Mouse (Mus musculus) Patski (cell line): ENCODE results near the gene Rbm20. TPM values are rescaled to one million over a fixed set of nuclear protein-coding genes. Genes with fewer than 3 reads are reported as not detected.

Source experiments
- ATAC-seq: fragments of 100-300 bp; one replicate; pipeline ENCODE4 v1.8.0; 2021
- CTCF ChIA-PET: fragments of 350-600 bp; sonication (Branson Sonifier 250); formaldehyde crosslinking; loops from one replicate; lab custom pipeline; 2022; ENCODE audit warnings: inconsistent platforms; lab: Charles Lee
- POLR2A ChIA-PET: fragments of 350-600 bp; sonication (Branson Sonifier 250); formaldehyde crosslinking; loops from one replicate; lab custom pipeline; 2022; ENCODE audit warnings: antibody characterized with exemption, inconsistent platforms; lab: Charles Lee
- DNase-seq: peaks from one replicate; pipeline ENCODE4 v3.0.0-alpha.2; 2011; ENCODE audit warnings: low read depth, low spot score
- H3K27me3 ChIP-seq: fragments of 371-371 bp; one replicate; pipeline ENCODE4 v1.5.1; 2021
- CTCF ChIP-seq: fragments of 100-300 bp; IDR thresholded peaks from one replicate; pipeline ENCODE4 v1.5.1; 2021
- in situ Hi-C: fragments of 300-500 bp; cut with MboI; formaldehyde crosslinking; loops from 3 replicates; pipeline ENCODE4 v1.11.1; 2018; ENCODE audit warnings: low pct_unique_long_range_greater_than_20kb, mixed read lengths
- polyA plus RNA-seq: library from polyadenylated mRNA; unstranded; gene quantifications from one replicate; pipeline ENCODE4 v1.2.3, GENCODE M21; 2021

Gene Rbm20
- polyA plus RNA-seq, 1 experiment from 2014 or later = 0.72 TPM

- in situ Hi-C loops = loop anchor here (5.0 kb wide), 1 partner anchor 78 kb away; no protein-coding TSS in a partner anchor
- CTCF ChIA-PET = interaction anchor here (1.2 to 1.7 kb wide), 3 partner anchors 9 to 82 kb away, joined by 3 to 7 read pairs (median 3); no protein-coding TSS in a partner anchor
- no peaks in the 10 kb centered on the region for H3K27me3 ChIP-seq
- no peak for TF ChIP-seq CTCF
- POLR2A ChIA-PET = no interaction called here
- no peak for DNase-seq
- no peak for ATAC-seq
These were observed 52.8 kb downstream of the Rbm20 start for GRCm38 (mm10) chr19:53729919-53730318.

- POLR2A ChIA-PET = no interaction called here
- DNase-seq = peak; percentile 88
- in situ Hi-C loops = no loop called here
- TF ChIP-seq CTCF = no peak
- ATAC-seq = peak; percentile 97
- CTCF ChIA-PET = interaction anchor here (0.8 to 1.6 kb wide), 4 partner anchors 10 to 132 kb away, joined by 3 to 5 read pairs (median 4); partner anchors contain the start of gene Smc3
- no peaks in the 10 kb centered on the region for H3K27me3 ChIP-seq
These were observed 54.7 kb downstream of the Rbm20 start for GRCm38 (mm10) chr19:53731761-53732201.

DNA sequence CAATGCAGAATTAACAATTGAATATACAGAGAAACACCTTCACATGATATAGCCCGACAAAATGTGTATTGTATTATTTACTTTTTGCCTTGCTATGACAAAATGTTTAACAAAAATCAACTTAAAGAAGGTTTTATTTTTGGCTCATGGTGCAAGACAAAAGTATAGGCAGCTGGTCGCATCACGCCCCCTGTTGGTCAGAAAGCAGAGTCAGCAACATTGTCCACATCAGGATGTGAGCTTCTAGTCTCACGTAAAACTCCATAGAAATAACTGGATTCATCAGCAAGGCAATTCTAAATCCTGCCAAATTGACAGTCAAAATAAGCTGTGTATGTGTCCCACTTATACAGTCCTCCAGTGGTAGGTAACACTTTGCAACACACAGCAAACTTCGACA lies 57.7 kb downstream of the Rbm20 start:
- DNase-seq (no peak), ATAC-seq (no peak)
- no peaks in the 10 kb centered on the region for H3K27me3 ChIP-seq
- CTCF ChIA-PET = interaction anchor here (0.9 to 2.8 kb wide), 11 partner anchors 9 to 102 kb away, joined by 3 to 22 read pairs (median 5); no protein-coding TSS in a partner anchor
- in situ Hi-C loops = no loop called here
- TF ChIP-seq CTCF = peak; percentile 73
- POLR2A ChIA-PET = no interaction called here

DNA sequence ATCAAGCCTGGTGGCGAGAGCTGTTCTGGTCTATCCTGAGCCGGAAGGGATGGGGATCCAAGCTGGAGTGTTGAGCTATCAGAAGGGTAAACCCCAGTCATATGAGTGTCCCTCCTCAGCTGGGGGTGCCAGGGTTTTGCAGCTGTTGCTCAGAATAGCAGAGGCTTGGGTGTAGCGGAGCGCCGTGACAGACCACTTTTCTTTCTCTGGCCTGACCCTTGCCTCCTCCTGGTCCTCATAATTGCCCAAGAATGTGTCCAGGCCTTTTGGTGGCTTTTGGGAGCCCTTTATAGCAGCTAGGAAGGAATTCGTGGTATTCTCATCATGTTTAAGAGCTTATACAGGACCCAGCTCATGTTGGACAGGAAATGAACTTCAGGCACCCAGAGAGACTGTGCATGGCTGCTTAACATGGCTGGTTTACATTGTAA lies 61.6 kb downstream of the Rbm20 start:
- in situ Hi-C loops = no loop called here
- POLR2A ChIA-PET = no interaction called here
- DNase-seq (no peak), ATAC-seq (no peak)
- no peaks in the 10 kb centered on the region for H3K27me3 ChIP-seq
- CTCF ChIA-PET = interaction anchor here (0.8 to 2.6 kb wide), 9 partner anchors 9 to 1322 kb away, joined by 3 to 12 read pairs (median 4); no protein-coding TSS in a partner anchor
- TF ChIP-seq CTCF = no peak

DNA sequence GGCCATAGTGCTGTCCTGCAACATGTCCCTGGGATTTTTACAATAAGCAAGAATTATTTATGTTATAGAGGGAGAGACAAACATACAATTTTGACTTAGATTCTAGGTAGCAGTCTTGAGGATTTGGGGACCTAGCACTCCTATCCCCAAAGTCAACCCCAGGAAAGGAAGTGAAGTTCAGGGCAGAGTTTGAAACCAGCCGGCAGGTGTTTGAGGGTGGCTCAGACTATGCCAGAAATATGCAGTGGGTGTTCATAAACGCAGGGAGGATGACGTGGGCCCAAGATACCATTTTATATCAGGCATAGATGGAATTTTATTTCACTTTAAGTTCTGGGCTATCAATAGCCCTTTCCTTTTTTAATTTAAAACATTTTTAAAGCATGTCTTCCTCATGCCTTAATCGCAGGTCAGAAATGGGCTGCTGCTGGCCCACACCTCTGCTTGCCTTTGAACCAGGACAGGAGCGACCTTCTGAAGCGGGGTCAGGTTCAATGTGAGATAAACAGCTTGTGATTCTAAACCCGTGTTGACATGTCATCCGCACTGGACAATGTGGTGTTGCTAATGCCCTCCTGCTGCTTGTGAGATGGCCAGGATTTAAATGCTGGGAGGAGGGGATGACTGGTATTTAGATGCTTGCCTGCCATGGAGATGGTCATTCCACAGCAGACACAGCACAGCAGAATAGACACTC lies 62.6 kb downstream of the Rbm20 start:
- CTCF ChIA-PET = interaction anchor here (1.2 to 2.2 kb wide), 3 partner anchors 10 to 23 kb away, joined by 3 to 9 read pairs (median 5); no protein-coding TSS in a partner anchor
- TF ChIP-seq CTCF = no peak
- in situ Hi-C loops = no loop called here
- POLR2A ChIA-PET = no interaction called here
- H3K27me3 ChIP-seq = no peaks in the 10 kb centered on the region
- no peak for ATAC-seq
- no peak for DNase-seq

- no peaks in the 10 kb centered on the region for H3K27me3 ChIP-seq
- in situ Hi-C loops = no loop called here
- no peak for ATAC-seq
- ChIA-PET CTCF (interaction anchor here (0.8 to 1.3 kb wide), 5 partner anchors 9 to 200 kb away, joined by 3 to 11 read pairs (median 3); no protein-coding TSS in a partner anchor), POLR2A (interaction anchor here (0.7 kb wide), 1 partner anchor 9 kb away, joined by 3 read pairs; no protein-coding TSS in a partner anchor)
- DNase-seq = no peak
- no peak for TF ChIP-seq CTCF
These were observed 63.8 kb downstream of the Rbm20 start for GRCm38 (mm10) chr19:53740750-53741380.

DNA sequence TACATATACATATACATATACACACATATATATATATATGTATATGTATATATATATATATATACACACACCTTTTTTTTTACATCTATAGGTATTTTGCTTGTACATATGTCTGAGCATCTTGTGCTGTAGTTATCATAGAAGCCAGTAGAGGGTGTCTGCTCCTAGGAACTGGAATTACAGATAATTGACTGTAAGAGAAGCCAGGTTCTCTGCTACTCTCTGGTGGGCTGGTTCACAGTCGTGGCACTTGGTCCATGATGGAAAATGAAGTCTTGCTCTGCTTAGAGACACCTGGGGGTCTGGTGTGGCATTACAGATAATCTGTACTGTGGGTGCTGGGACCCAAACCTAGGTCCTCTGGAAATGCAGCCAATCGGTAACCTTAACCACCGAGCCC lies 64.8 kb downstream of the Rbm20 start:
- CTCF ChIA-PET = interaction anchor here (0.8 to 1.3 kb wide), 6 partner anchors 10 to 93 kb away, joined by 3 to 11 read pairs (median 3); no protein-coding TSS in a partner anchor
- ATAC-seq = no peak
- H3K27me3 ChIP-seq = no peaks in the 10 kb centered on the region
- DNase-seq = no peak
- in situ Hi-C loops = no loop called here
- POLR2A ChIA-PET = no interaction called here
- TF ChIP-seq CTCF = peak; percentile 55

GRCm38 (mm10) chr19:53745354-53745753 lies 68.2 kb downstream of the Rbm20 start:
- CTCF ChIA-PET = interaction anchor here (1.2 to 2.3 kb wide), 2 partner anchors 17 to 107 kb away, joined by 5 to 10 read pairs; no protein-coding TSS in a partner anchor
- POLR2A ChIA-PET = no interaction called here

GRCm38 (mm10) chr19:53746116-53746515 lies 69.0 kb downstream of the Rbm20 start:
- POLR2A ChIA-PET = no interaction called here
- no peaks in the 10 kb centered on the region for H3K27me3 ChIP-seq
- no peak for TF ChIP-seq CTCF
- DNase-seq (no peak), ATAC-seq (no peak)
- CTCF ChIA-PET = interaction anchor here (2.3 kb wide), 1 partner anchor 16 kb away, joined by 10 read pairs; no protein-coding TSS in a partner anchor
- in situ Hi-C loops = no loop called here

More at GRCm38 (mm10) chr19:53745354-53745753, 68.2 kb downstream of the Rbm20 start:
- no peak for DNase-seq
- no peaks in the 10 kb centered on the region for H3K27me3 ChIP-seq
- in situ Hi-C loops = no loop called here
- ATAC-seq = no peak
- no peak for TF ChIP-seq CTCF

DNA sequence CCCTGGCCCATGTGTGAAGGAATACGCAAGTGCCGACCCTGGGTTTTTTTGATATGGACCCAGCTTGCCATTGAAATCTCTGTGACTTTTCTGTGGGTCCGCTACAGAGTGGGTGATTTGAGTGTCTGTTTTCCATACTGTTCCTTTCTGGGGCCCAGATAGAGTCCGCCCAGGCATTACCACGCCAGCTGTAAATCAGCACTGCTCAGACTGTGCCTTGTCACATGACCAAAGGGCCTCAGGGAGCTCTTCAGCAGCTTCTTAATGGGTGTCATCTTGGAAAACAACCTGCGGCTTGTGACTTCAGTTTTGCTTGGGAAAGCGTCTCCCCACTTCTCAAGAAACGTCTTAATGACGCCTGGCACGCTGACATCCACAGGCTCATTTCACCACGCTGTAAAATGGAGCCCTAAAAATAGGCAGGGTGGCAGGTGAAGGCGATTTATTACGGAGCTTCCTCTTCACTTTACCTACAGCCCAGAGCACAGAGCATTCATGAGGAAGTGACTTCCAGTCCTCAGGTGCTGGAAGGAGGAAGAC lies 71.2 kb downstream of the Rbm20 start:
- DNase-seq (no peak), ATAC-seq (no peak)
- no peaks in the 10 kb centered on the region for H3K27me3 ChIP-seq
- in situ Hi-C loops = no loop called here
- CTCF ChIA-PET = interaction anchor here (0.9 to 1.8 kb wide), 4 partner anchors 9 to 99 kb away, joined by 3 to 5 read pairs (median 4); no protein-coding TSS in a partner anchor
- POLR2A ChIA-PET = no interaction called here
- no peak for TF ChIP-seq CTCF
